10 mouse cellular contexts compared by ENCODE assay signal in genomic region chr2:37485370-37485769, GRCm38 (mm10). TPM values are rescaled to one million over a fixed set of nuclear protein-coding genes. Genes with fewer than 3 reads are reported as not detected.
DNase-seq lines count a peak whose midpoint lies in the region; ATAC-seq and TF ChIP-seq lines count a peak whose summit lies in the region.
"Had no signal": no experiment of that assay in that cellular context is flagged by ENCODE, and none has a peak within 500 bp of the region (broad histone marks: within the 10 kb centered on the region; RNA-seq: fewer than 3 reads in every experiment).

No protein-coding gene starts in this region.

- WGBS in hindbrain, embryonic 14.5 days: 86% methylated on average over 1 of the region's 1 CpGs
- WGBS in hindbrain, embryonic 16.5 days: 89% methylated on average over 1 of the region's 1 CpGs
- 89% methylated on average over 1 of the region's 1 CpGs for WGBS in thymus, adult 2 months
- WGBS in neural tube, embryonic 15.5 days: 92% methylated on average over 1 of the region's 1 CpGs

- no peak overlapping the region for H3K27ac ChIP-seq in hindbrain, embryonic 14.5 days
- no peak overlapping the region for H3K27ac ChIP-seq in hindbrain, embryonic 16.5 days (ENCODE audit: low read depth, low read length)
- H3K27ac ChIP-seq in thymus, adult 2 months (ENCODE audit: control insufficient read depth, insufficient read depth, low read length): no peak overlapping the region
- no peak overlapping the region for H3K27ac ChIP-seq in neural tube, embryonic 15.5 days (replicated peaks)
- H3K27ac ChIP-seq: embryonic facial prominence, embryonic 13.5 days had no signal

- ATAC-seq in hindbrain, embryonic 14.5 days (ENCODE audit: low FRiP score): no peak
- ATAC-seq in hindbrain, embryonic 16.5 days: no peak
- no peak for ATAC-seq in neural tube, embryonic 15.5 days (ENCODE audit: low FRiP score)

- no peaks in the 10 kb centered on the region for H3K27me3 ChIP-seq in hindbrain, embryonic 14.5 days (ENCODE audit: control insufficient read depth, insufficient read depth, low read length)
- H3K27me3 ChIP-seq in hindbrain, embryonic 16.5 days (replicated peaks; ENCODE audit: control insufficient read depth, insufficient read depth, low read length): no peaks in the 10 kb centered on the region
- no peaks in the 10 kb centered on the region for H3K27me3 ChIP-seq in thymus, adult 2 months (ENCODE audit: control insufficient read depth, insufficient read depth, low read length)
- no peaks in the 10 kb centered on the region for H3K27me3 ChIP-seq in neural tube, embryonic 15.5 days (replicated peaks)
- H3K27me3 ChIP-seq: embryonic facial prominence, embryonic 13.5 days; liver, embryonic 15.5 days had no signal

- DNase-seq in hindbrain, embryonic 14.5 days (ENCODE audit: low spot score): peak; percentile 86
- DNase-seq in thymus, adult 2 months: peak; percentile 43
- no peak for DNase-seq in thymus, adult 18-20 months
- DNase-seq in brain, adult 2 months (ENCODE audit: low read depth, low spot score): peak; percentile 67
- peak; percentile 44 to 57 for DNase-seq in kidney, postnatal 36 days
- DNase-seq in spleen, postnatal 10 days (ENCODE audit: low spot score in 2 of 2): peak; percentile 22 to 56

- H3K9me3 ChIP-seq in hindbrain, embryonic 14.5 days (ENCODE audit: control insufficient read depth, low read length): no peaks in the 10 kb centered on the region
- no peaks in the 10 kb centered on the region for H3K9me3 ChIP-seq in hindbrain, embryonic 16.5 days (ENCODE audit: control insufficient read depth, low read length)
- H3K9me3 ChIP-seq in neural tube, embryonic 15.5 days (replicated peaks): no peaks in the 10 kb centered on the region
- H3K9me3 ChIP-seq: embryonic facial prominence, embryonic 13.5 days; liver, embryonic 15.5 days had no signal

- H3K9ac ChIP-seq in hindbrain, embryonic 14.5 days: no peak overlapping the region
- H3K9ac ChIP-seq in hindbrain, embryonic 16.5 days (ENCODE audit: low read depth, low read length): no peak overlapping the region
- H3K9ac ChIP-seq in neural tube, embryonic 15.5 days (replicated peaks): no peak overlapping the region
- H3K9ac ChIP-seq: embryonic facial prominence, embryonic 13.5 days; liver, embryonic 15.5 days had no signal

- H3K4me2 ChIP-seq in hindbrain, embryonic 14.5 days (replicated peaks): no peak overlapping the region
- no peak overlapping the region for H3K4me2 ChIP-seq in hindbrain, embryonic 16.5 days (ENCODE audit: low read length)
- H3K4me2 ChIP-seq in neural tube, embryonic 15.5 days: no peak overlapping the region
- H3K4me2 ChIP-seq: embryonic facial prominence, embryonic 13.5 days; liver, embryonic 15.5 days had no signal

- no peak overlapping the region for H3K4me3 ChIP-seq in hindbrain, embryonic 14.5 days (replicated peaks; ENCODE audit: low read length)
- no peak overlapping the region for H3K4me3 ChIP-seq in hindbrain, embryonic 16.5 days (ENCODE audit: low read length)
- no peak overlapping the region for H3K4me3 ChIP-seq in thymus, adult 2 months (ENCODE audit: control insufficient read depth, insufficient read depth, low read length)
- H3K4me3 ChIP-seq in neural tube, embryonic 15.5 days (replicated peaks): no peak overlapping the region
- H3K4me3 ChIP-seq: embryonic facial prominence, embryonic 13.5 days; liver, embryonic 15.5 days had no signal

- TF ChIP-seq CTCF in thymus, adult 2 months (IDR thresholded peaks at IDR 0.05; ENCODE audit: borderline replicate concordance, control insufficient read depth, extremely low read depth, insufficient read depth, low read length, poor library complexity): no peak

- no peak for TF ChIP-seq POLR2A in thymus, adult 2 months (IDR thresholded peaks at IDR 0.05; ENCODE audit: control insufficient read depth, extremely low read depth, insufficient read depth, low read length, poor library complexity)

- peaks cover 77% of the 10 kb centered on the region for H3K36me3 ChIP-seq in hindbrain, embryonic 14.5 days (replicated peaks; ENCODE audit: control insufficient read depth, insufficient read depth)
- peaks cover 22% of the 10 kb centered on the region for H3K36me3 ChIP-seq in hindbrain, embryonic 16.5 days (ENCODE audit: control insufficient read depth, insufficient read depth, low read length)
- peaks cover 27% of the 10 kb centered on the region for H3K36me3 ChIP-seq in thymus, adult 2 months (ENCODE audit: control insufficient read depth, insufficient read depth, low read length)
- peaks cover 45% of the 10 kb centered on the region for H3K36me3 ChIP-seq in neural tube, embryonic 15.5 days

- no peaks in the 10 kb centered on the region for H3K4me1 ChIP-seq in hindbrain, embryonic 14.5 days (replicated peaks; ENCODE audit: control insufficient read depth, insufficient read depth, low read length)
- H3K4me1 ChIP-seq in hindbrain, embryonic 16.5 days (ENCODE audit: control insufficient read depth, insufficient read depth, low read depth, low read length): no peaks in the 10 kb centered on the region
- H3K4me1 ChIP-seq in thymus, adult 2 months (replicated peaks; ENCODE audit: control insufficient read depth, insufficient read depth, low read length): no peaks in the 10 kb centered on the region
- H3K4me1 ChIP-seq in neural tube, embryonic 15.5 days: no peaks in the 10 kb centered on the region
- H3K4me1 ChIP-seq: embryonic facial prominence, embryonic 13.5 days had no signal

RNA-seq across cellular contexts. Expression of gene Gpr21, which starts 30.8 kb away (rescaled TPM):
- polyA plus RNA-seq in hindbrain, embryonic 14.5 days (2014; fragmentation: Nextera tagmentation; extraction: Ambion mirVana): 26.0 and 26.1 TPM in 2 replicates
- 14.8 and 15.9 TPM in 2 replicates for polyA plus RNA-seq in hindbrain, embryonic 16.5 days (2015; fragmentation: Nextera tagmentation; extraction: Ambion mirVana)
- 0.31 and 0.47 TPM in 2 replicates for polyA plus RNA-seq in thymus, adult 2 months (2012; rRNA removed)
- polyA plus RNA-seq in neural tube, embryonic 15.5 days (2015; fragmentation: Nextera tagmentation; extraction: Ambion mirVana): 12.0 and 14.7 TPM in 2 replicates

RNA-seq across cellular contexts. Expression of gene Rabgap1, which starts 42.3 kb away (rescaled TPM):
- polyA plus RNA-seq in hindbrain, embryonic 14.5 days (2014; fragmentation: Nextera tagmentation; extraction: Ambion mirVana): 63.4 and 79.3 TPM in 2 replicates
- 45.5 and 49.2 TPM in 2 replicates for polyA plus RNA-seq in hindbrain, embryonic 16.5 days (2015; fragmentation: Nextera tagmentation; extraction: Ambion mirVana)
- 10.6 and 11.3 TPM in 2 replicates for polyA plus RNA-seq in thymus, adult 2 months (2012; rRNA removed)
- 49.4 and 51.1 TPM in 2 replicates for polyA plus RNA-seq in neural tube, embryonic 15.5 days (2015; fragmentation: Nextera tagmentation; extraction: Ambion mirVana)

RNA-seq across cellular contexts. Expression of gene Zbtb6, which starts 42.4 kb away (rescaled TPM):
- polyA plus RNA-seq in hindbrain, embryonic 14.5 days (2014; fragmentation: Nextera tagmentation; extraction: Ambion mirVana): 9.9 and 11.2 TPM in 2 replicates
- polyA plus RNA-seq in hindbrain, embryonic 16.5 days (2015; fragmentation: Nextera tagmentation; extraction: Ambion mirVana): 12.8 and 14.4 TPM in 2 replicates
- 3.3 and 3.6 TPM in 2 replicates for polyA plus RNA-seq in thymus, adult 2 months (2012; rRNA removed)
- polyA plus RNA-seq in neural tube, embryonic 15.5 days (2015; fragmentation: Nextera tagmentation; extraction: Ambion mirVana): 12.4 and 14.0 TPM in 2 replicates

RNA-seq across cellular contexts. Expression of gene Zbtb26, which starts 42.4 kb away (rescaled TPM):
- polyA plus RNA-seq in hindbrain, embryonic 14.5 days (2014; fragmentation: Nextera tagmentation; extraction: Ambion mirVana): 9.5 and 9.8 TPM in 2 replicates
- 6.0 and 7.3 TPM in 2 replicates for polyA plus RNA-seq in hindbrain, embryonic 16.5 days (2015; fragmentation: Nextera tagmentation; extraction: Ambion mirVana)
- 4.6 and 5.0 TPM in 2 replicates for polyA plus RNA-seq in thymus, adult 2 months (2012; rRNA removed)
- 6.7 and 7.1 TPM in 2 replicates for polyA plus RNA-seq in neural tube, embryonic 15.5 days (2015; fragmentation: Nextera tagmentation; extraction: Ambion mirVana)

Comparison
In these comparisons a context has a peak if more than half of its experiments do, and no peak if none do; other contexts are left out.
1. DNase-seq: peak in hindbrain, embryonic 14.5 days (single experiment), thymus, adult 2 months (single experiment), brain, adult 2 months (single experiment), kidney, postnatal 36 days (2 of 2) and spleen, postnatal 10 days (2 of 2); none in thymus, adult 18-20 months (0 of 2).